Mouse (Mus musculus): Measurements from ENCODE around the gene Rnase12. TPM values are rescaled to one million over a fixed set of nuclear protein-coding genes. Genes with fewer than 3 reads are reported as not detected.
A peak's percentile ranks its signal among the peaks of the same experiment; 100 is the strongest.
"Not testable (repeated sequence)": the region's sequence is repeated elsewhere in the genome, so short reads cannot be mapped to it uniquely, and the experiment has no call there.

Rnase12 gene
- polyA plus RNA-seq, 1 experiment from 2014 or later, result not detected

DNA sequence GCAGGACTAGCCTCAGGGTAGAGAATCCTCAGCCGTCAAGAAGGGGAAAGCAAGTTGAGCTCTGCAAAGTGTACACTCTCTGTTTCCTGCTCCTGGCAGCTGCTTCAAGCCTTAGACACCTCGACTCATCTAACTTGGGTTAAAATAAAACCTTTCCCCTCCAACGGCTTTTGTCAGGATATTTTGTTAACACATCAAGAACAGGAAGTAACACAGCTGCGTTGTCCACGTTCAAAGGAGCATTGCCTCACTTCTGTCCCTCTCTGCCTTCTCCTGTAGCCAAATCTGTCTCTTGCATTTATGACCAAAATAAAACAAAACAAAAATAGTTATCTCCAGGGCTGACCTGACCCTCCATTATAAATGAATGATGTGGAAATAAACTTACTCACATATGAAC, 9.6 kb downstream of the Rnase12 start:
- Histone ChIP-seq H3K27me3 (no peaks in the 10 kb centered on the region), H3K4me1 (replicated peaks) (peaks cover 3% of the 10 kb centered on the region), H3K9me3 (replicated peaks) (no peaks in the 10 kb centered on the region), H3K36me3 (no peaks in the 10 kb centered on the region), H3K4me3 (no peak overlapping the region), H3K27ac (no peak overlapping the region), H3K4me2 (no peak overlapping the region), H3K9ac (no peak overlapping the region)
- 28% methylated on average over 5 of the region's 5 CpGs for WGBS
- no peak for ATAC-seq (replicated peaks; ENCODE audit: insufficient number of reproducible peaks, insufficient read depth, low FRiP score, low read depth)

DNA sequence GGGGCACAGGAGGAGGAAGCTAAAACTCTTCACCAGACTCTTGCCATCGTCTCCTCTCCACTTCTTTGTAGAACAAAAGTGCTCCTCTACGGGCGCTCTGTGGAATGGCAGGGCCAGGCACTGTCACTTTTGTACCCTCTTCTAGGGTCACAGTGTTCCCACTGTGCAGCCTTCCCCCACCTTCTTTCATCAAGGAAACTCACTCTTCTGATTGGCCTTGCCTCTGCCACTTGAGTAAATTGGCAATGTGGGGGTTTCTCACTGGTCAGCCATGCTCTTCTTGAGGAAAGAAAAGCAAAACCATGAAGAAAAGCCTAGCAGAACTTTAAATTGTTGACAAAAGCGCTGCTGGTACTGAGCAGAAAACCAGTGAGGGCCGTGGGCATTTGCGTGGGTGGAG, 15.7 kb downstream of the Rnase12 start, which contains the start of gene Rnase9:
Gene Rnase9, minus strand, starts transcription at position 101 of the 400 bp plus-strand sequence.
- H3K4me1 ChIP-seq (replicated peaks), result 0 out of 2 replicates have a peak, but pooled peaks cover 6% of the 10 kb centered on the region
- no peak for ATAC-seq (replicated peaks; ENCODE audit: insufficient number of reproducible peaks, insufficient read depth, low FRiP score, low read depth)
- 76% methylated on average over 6 of the region's 6 CpGs for WGBS

DNA sequence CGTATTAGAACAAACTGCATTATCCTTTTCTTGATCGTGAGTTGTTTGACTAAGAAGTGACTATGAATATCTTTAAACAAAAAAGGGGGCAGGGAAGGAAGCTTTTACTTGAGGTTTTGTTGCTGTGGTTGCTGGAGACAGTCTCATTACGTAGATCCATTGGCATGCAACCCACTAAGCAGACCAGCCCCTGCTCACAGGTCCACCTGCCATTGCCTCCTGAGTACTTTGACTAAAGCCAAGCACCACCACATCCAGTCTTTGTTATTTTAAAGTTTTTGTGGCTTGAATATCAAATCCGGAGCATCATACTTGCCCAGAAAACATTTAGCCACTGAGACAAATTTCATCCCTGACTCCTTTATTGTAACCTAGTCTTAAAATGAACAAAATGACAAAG, 21.2 kb downstream of the Rnase12 start:
- Histone ChIP-seq H3K9me3 (replicated peaks) (no peaks in the 10 kb centered on the region), H3K4me1 (replicated peaks) (0 out of 2 replicates have a peak, but pooled peaks cover 6% of the 10 kb centered on the region), H3K27ac (no peak overlapping the region), H3K9ac (no peak overlapping the region), H3K36me3 (no peaks in the 10 kb centered on the region), H3K4me3 (no peak overlapping the region), H3K4me2 (no peak overlapping the region), H3K27me3 (no peaks in the 10 kb centered on the region)
- no peak for ATAC-seq (replicated peaks; ENCODE audit: insufficient number of reproducible peaks, insufficient read depth, low FRiP score, low read depth)
- WGBS, result 72% methylated on average over 4 of the region's 4 CpGs

More for the DNA sequence above, 15.7 kb downstream of the Rnase12 start, which contains the start of gene Rnase9:
- no peak within 1 kb of the TSS for H3K4me2 ChIP-seq
- H3K27ac ChIP-seq, result no peak within 1 kb of the TSS
- no peaks in the 10 kb centered on the region for H3K36me3 ChIP-seq
- H3K27me3 ChIP-seq, result no peaks in the 10 kb centered on the region
- H3K9ac ChIP-seq, result no peak within 1 kb of the TSS
- H3K9me3 ChIP-seq (replicated peaks), result no peaks in the 10 kb centered on the region
- no peak within 1 kb of the TSS for H3K4me3 ChIP-seq

DNA sequence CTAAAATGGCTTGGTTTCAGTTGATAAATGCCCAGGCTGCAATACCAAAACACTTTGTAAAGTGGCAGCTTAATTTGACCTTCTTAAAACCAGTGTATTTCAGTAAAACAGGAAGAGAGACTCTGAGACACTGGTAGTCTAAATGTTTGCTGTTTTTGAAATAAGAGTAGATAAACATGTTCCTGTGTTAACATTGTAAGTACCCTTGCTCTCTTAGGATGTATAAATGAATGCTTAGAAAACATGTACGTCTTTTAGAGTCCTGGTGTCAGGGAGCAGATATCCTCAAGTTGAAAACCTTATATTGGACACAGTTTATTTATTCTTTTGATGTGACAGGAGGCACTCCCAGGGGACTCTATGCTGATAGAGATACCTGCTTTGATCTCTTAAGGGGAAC, 22.3 kb downstream of the Rnase12 start:
- H3K27me3 ChIP-seq, result no peaks in the 10 kb centered on the region
- 0 out of 2 replicates have a peak, but pooled peaks cover 3% of the 10 kb centered on the region for H3K4me1 ChIP-seq (replicated peaks)
- 58% methylated on average over 1 of the region's 1 CpGs for whole genome bisulfite sequencing
- H3K9me3 ChIP-seq (replicated peaks), result no peaks in the 10 kb centered on the region
- no peak overlapping the region for H3K4me2 ChIP-seq
- no peak overlapping the region for H3K4me3 ChIP-seq
- H3K9ac ChIP-seq, result no peak overlapping the region
- no peak overlapping the region for H3K27ac ChIP-seq
- no peak for ATAC-seq (replicated peaks; ENCODE audit: insufficient number of reproducible peaks, insufficient read depth, low FRiP score, low read depth)
- H3K36me3 ChIP-seq, result no peaks in the 10 kb centered on the region

DNA sequence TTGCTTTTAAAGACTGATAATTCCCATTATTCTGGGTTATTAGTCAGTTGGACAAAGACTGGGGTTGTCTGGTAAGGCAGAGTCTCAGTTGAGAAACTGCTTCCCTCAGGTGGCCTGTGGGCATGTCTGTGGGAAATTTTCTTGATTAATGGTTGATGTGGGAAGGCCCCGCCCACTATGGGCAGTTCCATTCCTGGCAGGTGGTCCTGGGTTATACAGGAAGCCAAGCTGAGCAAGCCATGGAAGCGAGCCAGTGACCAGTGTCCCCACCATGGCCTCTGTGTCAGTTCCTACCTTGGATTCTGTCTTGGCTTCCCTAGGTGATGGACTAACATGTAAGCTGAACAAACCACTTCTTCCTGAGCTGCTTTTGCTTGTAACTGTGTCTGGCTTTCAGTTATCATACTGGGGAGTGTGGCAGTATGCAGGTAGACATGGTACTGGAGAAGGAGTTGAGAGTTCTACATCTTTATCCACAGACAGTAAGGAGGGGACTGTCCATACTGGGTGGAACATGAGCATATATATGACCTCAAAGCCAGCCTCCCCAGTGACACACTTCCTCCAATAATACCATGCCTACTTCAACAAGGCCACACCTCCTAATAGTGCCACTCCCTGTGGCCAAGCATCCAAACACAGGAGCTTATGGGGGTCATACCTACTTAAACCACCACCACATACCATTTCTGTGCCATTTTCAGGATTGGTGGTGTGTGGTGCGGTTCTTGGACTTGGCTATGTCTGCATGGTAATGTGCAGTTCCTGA, 29.9 kb downstream of the Rnase12 start:
- WGBS, result 56% methylated on average over 3 of the region's 3 CpGs
- Histone ChIP-seq H3K36me3 (no peaks in the 10 kb centered on the region), H3K4me3 (no peak overlapping the region)

DNA sequence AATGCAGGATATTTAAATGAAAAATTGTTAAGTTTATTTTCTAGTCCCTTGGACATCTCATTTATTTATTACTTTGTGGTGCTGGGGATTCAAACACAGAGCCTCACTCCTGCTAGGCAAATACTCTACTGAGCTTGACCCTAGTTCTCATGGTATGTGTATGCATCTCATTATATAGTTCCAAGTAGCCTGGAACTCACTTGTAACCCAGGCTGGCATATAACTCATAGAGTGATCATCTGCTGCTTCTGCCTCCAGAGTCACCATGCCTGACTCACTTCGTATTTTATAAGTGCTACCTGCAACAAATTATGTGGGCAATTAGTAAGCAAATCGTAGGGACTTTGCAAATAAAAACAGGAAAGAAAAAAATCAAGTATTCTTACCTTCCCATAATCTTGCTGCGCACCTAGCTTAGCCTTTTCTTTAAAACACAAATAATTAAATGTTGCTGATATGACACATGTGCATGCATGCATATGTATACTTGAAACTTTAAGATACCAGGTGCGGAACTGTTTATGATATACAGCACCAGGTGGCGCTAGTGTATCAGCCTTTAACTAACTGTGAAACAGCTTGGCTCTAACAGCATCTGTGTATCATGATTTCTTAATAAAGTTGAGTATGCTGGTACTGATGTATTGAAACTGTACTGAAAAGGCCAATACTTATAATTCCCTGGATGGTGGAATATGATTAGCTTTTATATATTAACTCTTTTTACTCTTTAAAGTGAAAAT, 30.9 kb downstream of the Rnase12 start:
- Histone ChIP-seq H3K36me3 (no peaks in the 10 kb centered on the region), H3K9ac (no peak overlapping the region), H3K27me3 (no peaks in the 10 kb centered on the region), H3K4me1 (replicated peaks) (no peaks in the 10 kb centered on the region), H3K9me3 (replicated peaks) (no peaks in the 10 kb centered on the region), H3K4me2 (no peak overlapping the region), H3K4me3 (no peak overlapping the region), H3K27ac (no peak overlapping the region)
- WGBS, result 37% methylated on average over 5 of the region's 5 CpGs
- ATAC-seq (replicated peaks; ENCODE audit: insufficient number of reproducible peaks, insufficient read depth, low FRiP score, low read depth), result 0 out of 2 replicates have a peak, but pooled peaks have one; percentile 27

More for the DNA sequence above, 29.9 kb downstream of the Rnase12 start:
- Histone ChIP-seq H3K27ac (no peak overlapping the region), H3K4me2 (no peak overlapping the region), H3K27me3 (no peaks in the 10 kb centered on the region), H3K9ac (no peak overlapping the region), H3K9me3 (replicated peaks) (no peaks in the 10 kb centered on the region), H3K4me1 (replicated peaks) (no peaks in the 10 kb centered on the region)
- ATAC-seq (replicated peaks; ENCODE audit: insufficient number of reproducible peaks, insufficient read depth, low FRiP score, low read depth), result no peak

DNA sequence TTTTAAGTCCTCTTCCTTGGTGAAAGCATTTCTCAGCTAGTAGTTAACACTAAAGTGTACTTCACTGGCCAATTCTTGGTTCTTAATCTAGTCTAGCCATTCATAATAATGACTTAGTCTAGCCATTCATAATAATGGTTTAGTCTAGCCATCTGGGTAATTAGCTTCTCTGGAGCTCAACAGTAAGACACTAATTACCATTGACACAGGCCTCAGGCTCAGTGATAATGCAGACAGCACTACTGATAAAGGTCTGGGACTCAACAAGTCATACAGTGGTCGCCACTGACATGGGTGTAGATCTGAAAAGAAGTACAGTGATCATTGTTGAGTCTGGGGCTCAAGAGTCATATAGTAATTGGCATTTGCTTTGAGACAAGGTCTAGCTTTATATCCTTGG, 32.6 kb downstream of the Rnase12 start:
- 70% methylated on average over 1 of the region's 1 CpGs for WGBS
- Histone ChIP-seq H3K27ac (no peak overlapping the region), H3K9me3 (replicated peaks) (no peaks in the 10 kb centered on the region), H3K4me2 (no peak overlapping the region), H3K9ac (no peak overlapping the region), H3K4me1 (replicated peaks) (no peaks in the 10 kb centered on the region), H3K4me3 (no peak overlapping the region), H3K36me3 (no peaks in the 10 kb centered on the region), H3K27me3 (no peaks in the 10 kb centered on the region)
- no peak for ATAC-seq (replicated peaks; ENCODE audit: insufficient number of reproducible peaks, insufficient read depth, low FRiP score, low read depth)

DNA sequence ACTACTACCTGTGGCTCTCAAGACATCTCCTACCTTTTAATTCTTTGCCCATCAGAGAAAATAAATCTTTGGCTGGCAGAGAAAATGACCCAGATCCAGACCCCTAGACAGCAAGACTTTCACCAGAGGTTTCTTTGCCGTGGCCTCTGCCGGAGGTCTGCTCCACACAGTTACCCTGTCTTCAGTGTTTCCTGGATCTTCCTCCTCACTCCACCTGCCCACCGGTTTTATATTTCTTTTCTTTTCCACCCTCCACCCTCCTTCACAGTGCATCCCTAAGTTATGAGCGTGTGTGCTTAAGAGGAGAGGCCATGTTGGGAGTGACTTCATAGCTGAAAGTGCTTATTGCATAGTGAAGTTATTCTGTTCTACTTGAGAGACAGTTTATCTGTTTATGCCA, 34.0 kb downstream of the Rnase12 start:
- WGBS, result 79% methylated on average over 4 of the region's 4 CpGs
- H3K36me3 ChIP-seq, result no peaks in the 10 kb centered on the region
- no peak for ATAC-seq (replicated peaks; ENCODE audit: insufficient number of reproducible peaks, insufficient read depth, low FRiP score, low read depth)
- no peak overlapping the region for H3K9ac ChIP-seq
- H3K4me2 ChIP-seq, result no peak overlapping the region
- no peak overlapping the region for H3K27ac ChIP-seq
- H3K4me3 ChIP-seq, result no peak overlapping the region
- H3K9me3 ChIP-seq (replicated peaks), result no peaks in the 10 kb centered on the region
- no peaks in the 10 kb centered on the region for H3K27me3 ChIP-seq
- H3K4me1 ChIP-seq (replicated peaks), result no peaks in the 10 kb centered on the region

DNA sequence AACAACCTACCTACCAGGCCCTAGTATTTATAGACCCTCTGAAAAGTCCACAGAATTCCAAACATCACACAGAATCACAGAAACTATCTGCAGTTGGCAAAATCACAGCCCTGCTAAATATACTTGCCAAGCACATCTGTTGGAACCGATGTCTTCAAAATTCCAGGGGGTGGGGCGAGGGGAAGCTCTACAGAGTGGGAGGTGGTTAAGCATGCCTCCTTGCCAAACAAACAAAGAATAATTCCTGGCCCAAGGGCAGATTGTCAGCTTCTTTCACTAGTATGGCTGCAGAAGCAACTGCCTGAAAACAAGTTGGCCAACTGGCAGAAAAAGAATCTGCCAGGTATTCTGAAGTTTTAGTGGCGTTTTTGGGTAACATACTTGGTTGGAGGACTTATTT, 40.2 kb downstream of the Rnase12 start:
- no peaks in the 10 kb centered on the region for H3K36me3 ChIP-seq
- peaks cover 5% of the 10 kb centered on the region for H3K4me1 ChIP-seq (replicated peaks)
- ATAC-seq (replicated peaks; ENCODE audit: insufficient number of reproducible peaks, insufficient read depth, low FRiP score, low read depth), result peak; percentile 60; the same call in 1 of the 2 replicates
- 45% methylated on average over 3 of the region's 3 CpGs for WGBS
- peak overlapping the region; percentile 15; the same call in 1 of the 2 replicates for H3K27ac ChIP-seq
- H3K9me3 ChIP-seq (replicated peaks), result no peaks in the 10 kb centered on the region
- no peak overlapping the region for H3K4me3 ChIP-seq
- H3K27me3 ChIP-seq, result no peaks in the 10 kb centered on the region
- H3K9ac ChIP-seq, result no peak overlapping the region
- H3K4me2 ChIP-seq, result no peak overlapping the region

DNA sequence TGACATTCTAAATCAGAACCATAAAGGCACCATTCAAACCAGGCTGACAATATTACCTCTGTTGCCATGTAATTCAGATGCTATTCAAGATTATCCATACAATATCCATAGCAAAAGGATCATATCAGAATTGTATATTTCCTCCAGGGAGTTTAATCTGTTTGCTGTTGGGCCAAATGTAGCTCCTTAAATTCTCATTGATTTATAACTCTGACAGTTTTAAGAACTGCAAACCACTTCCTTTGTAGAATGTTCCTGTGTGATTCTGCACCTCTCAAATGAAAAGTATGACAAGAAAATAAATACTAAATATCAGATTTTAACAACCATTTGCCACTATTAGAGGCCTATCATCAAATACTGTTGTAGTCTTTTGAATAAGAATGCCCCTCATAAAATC, 41.7 kb downstream of the Rnase12 start:
- ATAC-seq (replicated peaks; ENCODE audit: insufficient number of reproducible peaks, insufficient read depth, low FRiP score, low read depth), result no peak
- Histone ChIP-seq H3K27ac (no peak overlapping the region), H3K27me3 (no peaks in the 10 kb centered on the region)

DNA sequence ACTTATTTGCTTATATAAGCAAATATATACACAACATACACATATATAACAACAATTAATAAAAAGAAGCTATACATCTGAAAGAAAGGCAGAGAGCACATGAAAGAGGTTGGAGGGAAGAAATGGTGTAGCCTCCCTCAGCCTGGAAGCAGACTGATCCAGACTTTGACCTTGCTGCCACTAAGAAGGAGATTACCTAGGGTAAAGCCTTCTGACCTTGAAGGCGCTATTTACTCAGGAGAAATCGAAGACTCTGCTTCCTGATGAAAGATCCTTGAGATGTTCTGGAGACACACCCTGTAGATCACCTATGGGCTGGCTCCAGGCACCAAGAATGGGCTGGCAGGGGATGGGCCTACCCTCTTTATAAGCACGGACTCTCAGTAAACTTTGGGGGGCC, 42.7 kb downstream of the Rnase12 start:
- not testable (repeated sequence) for ATAC-seq (replicated peaks; ENCODE audit: insufficient number of reproducible peaks, insufficient read depth, low FRiP score, low read depth); H3K9me3 ChIP-seq (replicated peaks); H3K4me1 ChIP-seq (replicated peaks); H3K9ac ChIP-seq; H3K36me3 ChIP-seq; H3K4me3 ChIP-seq; H3K27ac ChIP-seq; H3K4me2 ChIP-seq; H3K27me3 ChIP-seq
- WGBS, result 87% methylated on average over 3 of the region's 3 CpGs

More for the DNA sequence above, 41.7 kb downstream of the Rnase12 start:
- peaks cover 5% of the 10 kb centered on the region for H3K4me1 ChIP-seq (replicated peaks)
- H3K36me3 ChIP-seq, result no peaks in the 10 kb centered on the region
- no peak overlapping the region for H3K4me2 ChIP-seq
- no peak overlapping the region for H3K9ac ChIP-seq
- no peak overlapping the region for H3K4me3 ChIP-seq
- no peaks in the 10 kb centered on the region for H3K9me3 ChIP-seq (replicated peaks)
